Mouse (Mus musculus): Measurements from ENCODE around the gene Asic4.

GRCm38 (mm10) chr1:75447265-75448051 is 2.8 kb upstream of the Asic4 start:
- TF ChIP-seq POLR2A (IDR thresholded peaks at IDR 0.05; ENCODE audit: low read depth, low read length) (no peak), CTCF (IDR thresholded peaks at IDR 0.05; ENCODE audit: extremely low read depth, insufficient read depth, insufficient read length, insufficient replicate concordance) (no peak)
